Mouse (Mus musculus): ENCODE results near the gene Tifab.

- no peak for TF ChIP-seq CTCF (IDR thresholded peaks at IDR 0.05; ENCODE audit: low read depth, low read length)
- no peak for TF ChIP-seq POLR2A (IDR thresholded peaks at IDR 0.05; ENCODE audit: extremely low read depth, insufficient read depth, low read length)
Observed at GRCm38 (mm10) chr13:56197031-56197430, 18.3 kb upstream of the Tifab start.

Data from liver, adult 2 months (tissue).